Comparison of ENCODE assay signal across 15 mouse cellular contexts in the genomic region with DNA sequence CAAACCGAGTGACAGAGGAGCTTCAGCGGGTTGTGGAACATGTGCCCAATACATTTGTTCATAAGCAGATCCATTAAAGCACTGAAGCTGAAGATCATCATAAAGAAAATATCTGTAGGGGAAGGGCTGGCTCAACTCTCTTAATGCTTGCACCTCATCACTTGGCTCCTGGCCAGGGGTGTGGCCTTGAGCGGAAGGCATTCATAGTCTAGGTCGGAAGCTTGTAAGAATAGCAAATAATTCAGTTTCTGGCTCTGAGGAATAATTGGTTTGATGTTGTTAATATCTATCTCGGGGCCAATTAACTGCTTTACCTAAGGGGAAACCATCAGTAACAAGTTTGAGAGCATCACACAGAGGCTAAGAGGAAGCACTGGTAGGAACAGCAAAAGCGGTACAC. TPM values are rescaled to one million over a fixed set of nuclear protein-coding genes. Genes with fewer than 3 reads are reported as not detected.
DNase-seq lines count a peak whose midpoint lies in the region; TF ChIP-seq lines count a peak whose summit lies in the region.
"Had no signal": no experiment of that assay in that cellular context is flagged by ENCODE, and none has a peak within 500 bp of the region (broad histone marks: within the 10 kb centered on the region; RNA-seq: fewer than 3 reads in every experiment).

No protein-coding gene starts in this region.

- WGBS in lung, adult 2 months: 59% methylated on average over 6 of the region's 6 CpGs

- no peaks in the 10 kb centered on the region for H3K4me1 ChIP-seq in lung, adult 2 months (ENCODE audit: control insufficient read depth, insufficient read depth, low read length)
- H3K4me1 ChIP-seq: embryonic facial prominence, embryonic 12.5 days; forebrain, embryonic 15.5 days; hindbrain, embryonic 10.5 days had no signal

- TF ChIP-seq CTCF in lung, adult 2 months (IDR thresholded peaks at IDR 0.05; ENCODE audit: insufficient read depth, low read length): no peak

- TF ChIP-seq POLR2A in lung, adult 2 months (IDR thresholded peaks at IDR 0.05; ENCODE audit: borderline replicate concordance, extremely low read depth, low read depth, low read length): no peak

- DNase-seq in kidney, postnatal 10 days: peak; percentile 28
- DNase-seq in kidney, adult 9 months: no peak
- peak; percentile 55 for DNase-seq in lung, postnatal 10 days
- DNase-seq in lung, adult 2 months: no peak
- DNase-seq in adrenal gland, adult 8-10 months: peak; percentile 18
- peak; percentile 43 to 62 for DNase-seq in lung, postnatal 4 days
- no peak for DNase-seq in left cerebral cortex, adult 11 months (ENCODE audit: low spot score)
- DNase-seq: cerebellum, adult 8-10 months; gastrocnemius, postnatal 25 days; kidney, adult 18-20 months; retina, postnatal 1 day had no signal

- H3K4me3 ChIP-seq in lung, adult 2 months (replicated peaks; ENCODE audit: extremely low read depth, low read depth, low read length): no peak overlapping the region
- H3K4me3 ChIP-seq: embryonic facial prominence, embryonic 12.5 days; forebrain, embryonic 15.5 days; hindbrain, embryonic 10.5 days had no signal

RNA-seq across cellular contexts. Expression of gene Thpo, which starts 52.2 kb away (rescaled TPM):
- 1.1 and 1.6 TPM in 2 replicates for polyA plus RNA-seq in lung, adult 2 months (2012; rRNA removed)
- 1 to 10 TPM; 2.3 to 3.1 (median 2.7) TPM for total RNA-seq in adrenal gland, adult 8-10 months (2022)
- total RNA-seq: neutrophil, adult 5-6 weeks had no signal

RNA-seq across cellular contexts. Expression of gene Chrd, which starts 53.6 kb away (rescaled TPM):
- polyA plus RNA-seq in lung, adult 2 months (2012; rRNA removed): 4.4 and 5.8 TPM in 2 replicates
- total RNA-seq in adrenal gland, adult 8-10 months (2022): 10 to 100 TPM; 10.2 to 30.3 (median 20.0) TPM
- total RNA-seq: neutrophil, adult 5-6 weeks had no signal

Comparison
In these comparisons a context has a peak if more than half of its experiments do, and no peak if none do; other contexts are left out.
1. DNase-seq: peak in kidney, postnatal 10 days (single experiment), lung, postnatal 10 days (single experiment), adrenal gland, adult 8-10 months (single experiment) and lung, postnatal 4 days (2 of 2); none in kidney, adult 9 months (single experiment), lung, adult 2 months (single experiment) and left cerebral cortex, adult 11 months (single experiment).